Mouse (Mus musculus): ENCODE results near the gene Dnajc15.

DNA sequence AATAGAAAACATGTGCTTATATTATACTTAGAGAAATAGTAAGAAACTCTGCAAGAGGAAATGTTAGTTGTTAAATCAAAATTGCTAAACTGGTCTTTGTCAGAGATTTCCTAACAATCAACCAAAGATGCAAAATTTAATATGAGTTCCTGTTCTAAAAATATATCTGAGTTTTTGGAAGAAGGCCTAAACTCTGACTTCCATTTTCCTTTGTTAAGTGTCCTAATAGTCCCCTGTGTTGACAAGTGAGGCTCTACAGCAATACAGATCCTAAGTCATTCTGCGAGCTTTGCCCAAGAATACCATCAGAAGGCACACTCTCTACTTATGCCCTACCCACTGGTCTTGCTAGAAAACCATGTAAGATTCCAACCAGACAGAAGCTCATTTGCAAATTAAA lies 21.0 kb downstream of the Dnajc15 start:
- TF ChIP-seq CTCF (IDR thresholded peaks at IDR 0.05; ENCODE audit: low read depth, low read length), result no peak
- no peak for TF ChIP-seq POLR2A (IDR thresholded peaks at IDR 0.05; ENCODE audit: extremely low read depth, insufficient read depth, low read length)

All from liver, adult 2 months (tissue).